13 mouse cellular contexts compared by ENCODE assay signal in genomic region chr11:57573686-57574274, GRCm38 (mm10). TPM values are rescaled to one million over a fixed set of nuclear protein-coding genes. Genes with fewer than 3 reads are reported as not detected.
A peak's percentile ranks its signal among the peaks of the same experiment; 100 is the strongest.
DNase-seq lines count a peak whose midpoint lies in the region; ATAC-seq and TF ChIP-seq lines count a peak whose summit lies in the region.
"Had no signal": no experiment of that assay in that cellular context is flagged by ENCODE, and none has a peak within 500 bp of the region (broad histone marks: within the 10 kb centered on the region; RNA-seq: fewer than 3 reads in every experiment).

No protein-coding gene starts in this region.

- no peaks in the 10 kb centered on the region for H3K79me2 ChIP-seq in CH12.LX (replicated peaks; ENCODE audit: control insufficient read depth, extremely low read depth, insufficient read depth, poor library complexity, severe bottlenecking)

- H3K27ac ChIP-seq in CH12.LX (ENCODE audit: insufficient read depth, low read depth), result no peak overlapping the region
- H3K27ac ChIP-seq: kidney, embryonic 15.5 days; left cerebral cortex, adult 2 months; stomach, postnatal 0 days had no signal

- no peak overlapping the region for H3K9ac ChIP-seq in CH12.LX (ENCODE audit: insufficient read depth, low read depth)
- H3K9ac ChIP-seq: kidney, embryonic 15.5 days; liver, postnatal 0 days had no signal

- peak; percentile 53 for DNase-seq in CD4-positive helper T cell, adult 2 months (ENCODE audit: low read depth, low spot score)
- DNase-seq in CH12.LX (ENCODE audit: extremely low read depth), result no peak
- peak; percentile 10 for DNase-seq in lung, postnatal 10 days
- DNase-seq in spleen, postnatal 4 days (ENCODE audit: low spot score in 2 of 2), result no peak
- no peak for DNase-seq in frontal cortex, adult 2 months (ENCODE audit: extremely low spot score in 1 of 2, low spot score in 1 of 2)
- DNase-seq: adrenal gland, postnatal 14 days; cerebellum, postnatal 10 days; liver, postnatal 0 days had no signal

- TF ChIP-seq POLR2A in CH12.LX (IDR thresholded peaks at IDR 0.05; ENCODE audit: low read depth, low read length), result no peak

- H3K4me1 ChIP-seq in CH12.LX (ENCODE audit: control insufficient read depth in 1 of 2, insufficient read depth in 2 of 2), result no peaks in the 10 kb centered on the region; a peak in 1 of 4 replicates
- H3K4me1 ChIP-seq: kidney, embryonic 15.5 days had no signal

- TF ChIP-seq RAD21 in CH12.LX (IDR thresholded peaks at IDR 0.05; ENCODE audit: low read depth, low read length), result no peak

- peak overlapping the region; percentile 6; the same call in 1 of the 2 replicates for H3K4me2 ChIP-seq in CH12.LX (ENCODE audit: insufficient read depth, low read depth, poor library complexity, severe bottlenecking)
- H3K4me2 ChIP-seq: kidney, embryonic 15.5 days had no signal

- H3K9me3 ChIP-seq in CH12.LX (replicated peaks; ENCODE audit: low read length), result peaks cover 13% of the 10 kb centered on the region
- H3K9me3 ChIP-seq: kidney, embryonic 15.5 days had no signal

- in situ Hi-C loops in CH12.LX (cut with MboI; ENCODE audit: low pct_ligation_motif_present, low pct_unique_long_range_greater_than_20kb, low sequenced_read_pairs), result no loop called here

- TF ChIP-seq EP300 in CH12.LX (IDR thresholded peaks at IDR 0.05; ENCODE audit: low read length), result no peak

- no peak for TF ChIP-seq CTCF in CH12.LX (conservative IDR thresholded peaks at IDR 0.05 in 1 of 2, IDR thresholded peaks at IDR 0.05 in 1 of 2; ENCODE audit: low read depth in 2 of 2, low read length in 2 of 2)

- H3K36me3 ChIP-seq in CH12.LX (replicated peaks in 1 of 2; ENCODE audit: control insufficient read depth in 1 of 2, insufficient read depth in 1 of 2, low read length in 1 of 2), result no peaks in the 10 kb centered on the region
- H3K36me3 ChIP-seq: kidney, embryonic 15.5 days had no signal

- H3K4me3 ChIP-seq in CH12.LX (replicated peaks in 1 of 3; ENCODE audit: low read depth in 2 of 3, low read length in 2 of 3, poor library complexity in 1 of 3), result no peak overlapping the region
- H3K4me3 ChIP-seq: kidney, embryonic 15.5 days; left cerebral cortex, adult 2 months had no signal

- dilution Hi-C loops in CH12.LX (cut with MboI; ENCODE audit: extremely low pct_ligation_motif_present, extremely low pct_unique_long_range_greater_than_20kb, low sequenced_read_pairs), result no loop called here

- H3K27me3 ChIP-seq in CH12.LX (replicated peaks), result peaks cover 59% of the 10 kb centered on the region
- H3K27me3 ChIP-seq: kidney, embryonic 15.5 days had no signal

- ATAC-seq in inflammation-experienced regulatory T-cells, adult 6 months, result peak; percentile 58
- ATAC-seq in cerebellum, adult (ENCODE audit: insufficient number of reproducible peaks, low FRiP score, low TSS enrichment), result no peak
- ATAC-seq: liver, postnatal 0 days had no signal

TF ChIP-seq in CH12.LX, 34 proteins besides CTCF, POLR2A, EP300 and RAD21:
- no peak for TF ChIP-seq ZMIZ1 (IDR thresholded peaks at IDR 0.05; ENCODE audit: low read depth, low read length)
- TF ChIP-seq BHLHE40 (IDR thresholded peaks at IDR 0.05; ENCODE audit: low read depth, low read length), result no peak
- TF ChIP-seq GABPA (IDR thresholded peaks at IDR 0.05; ENCODE audit: insufficient replicate concordance, low read depth, low read length), result no peak
- TF ChIP-seq E2F4 (IDR thresholded peaks at IDR 0.05; ENCODE audit: insufficient replicate concordance, low read depth, low read length), result no peak
- no peak for TF ChIP-seq JUND (conservative IDR thresholded peaks at IDR 0.05; ENCODE audit: low read depth, low read length)
- TF ChIP-seq MXI1 (IDR thresholded peaks at IDR 0.05; ENCODE audit: low read depth, low read length), result no peak
- no peak for TF ChIP-seq KAT2A (IDR thresholded peaks at IDR 0.05; ENCODE audit: insufficient replicate concordance, low read length)

RNA-seq across cellular contexts. Expression of gene Mfap3, which starts 55.3 kb away (rescaled TPM):
- total RNA-seq in CH12.LX (2012; rRNA removed), result 22.6 TPM in 2 replicates
- total RNA-seq in CH12.LX (2014; rRNA removed), result 25.0 and 27.0 TPM in 2 replicates
- 28.5 and 32.2 TPM in 2 replicates for polyA plus RNA-seq in CH12.LX (2012; ENCODE audit: insufficient read length, low read depth)
- polyA plus RNA-seq in inflammation-experienced regulatory T-cells, adult 6 months (2017; shearing (Covaris generic)), result 10 to 100 TPM; 32.1 to 45.2 (median 40.2) TPM
- 17.2 and 18.1 TPM in 2 replicates for polyA plus RNA-seq in frontal cortex, adult 2 months (2012; rRNA removed)

RNA-seq across cellular contexts. Expression of gene Fam114a2, which starts 55.4 kb away (rescaled TPM):
- 42.0 and 54.3 TPM in 2 replicates for total RNA-seq in CH12.LX (2012; rRNA removed)
- total RNA-seq in CH12.LX (2014; rRNA removed), result 65.9 and 66.4 TPM in 2 replicates
- 47.9 and 49.8 TPM in 2 replicates for polyA plus RNA-seq in CH12.LX (2012; ENCODE audit: insufficient read length, low read depth)
- 100 to 1,000 TPM in 1 of 3 experiments, 10 to 100 TPM in 2; 67.8 to 107 (median 84.6) TPM for polyA plus RNA-seq in inflammation-experienced regulatory T-cells, adult 6 months (2017; shearing (Covaris generic))
- 42.2 and 42.7 TPM in 2 replicates for polyA plus RNA-seq in frontal cortex, adult 2 months (2012; rRNA removed)

Comparison
In these comparisons a context has a peak if more than half of its experiments do, and no peak if none do; other contexts are left out.
1. DNase-seq: peak in CD4-positive helper T cell, adult 2 months (single experiment) and lung, postnatal 10 days (single experiment); none in CH12.LX (single experiment), spleen, postnatal 4 days (0 of 2) and frontal cortex, adult 2 months (0 of 2).